Mouse (Mus musculus) natural killer cell, adult 2 months (primary cell): ENCODE measurements around the gene Phip.
A peak's percentile ranks its signal among the peaks of the same experiment; 100 is the strongest.

Experiments
- DNase-seq, 2 experiments: peaks; one replicate each; pipeline ENCODE4 v3.0.0; 2022; ENCODE audit warnings: low spot score in 2 of 2

Phip gene

GRCm38 (mm10) chr9:82867698-82868097 is 107.6 kb downstream of the Phip start:
- DNase-seq = no peak

- no peak for DNase-seq
Measured at GRCm38 (mm10) chr9:82866121-82866520, 109.2 kb downstream of the Phip start.

GRCm38 (mm10) chr9:82861775-82862430 is 113.4 kb downstream of the Phip start:
- DNase-seq = no peak

DNA sequence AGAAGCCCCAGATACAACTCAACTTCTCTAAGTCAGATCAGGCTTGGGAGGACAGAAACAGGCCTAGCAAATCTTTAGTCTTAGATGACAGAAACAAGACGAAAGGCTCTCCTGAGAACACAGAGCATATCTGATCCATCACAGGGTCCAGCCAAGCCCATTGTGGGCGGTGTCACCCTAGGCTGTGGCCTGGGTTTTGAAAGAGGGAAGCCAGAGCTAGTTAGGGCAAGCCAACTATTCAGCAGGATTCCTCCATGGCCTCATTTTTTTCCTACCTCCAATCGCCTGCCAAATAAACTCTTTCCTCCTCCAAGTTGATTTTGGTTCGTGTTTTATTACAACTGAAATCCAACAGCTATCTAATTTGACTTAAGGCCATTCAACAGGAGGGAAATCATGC is 114.0 kb downstream of the Phip start:
- DNase-seq = no peak

GRCm38 (mm10) chr9:82860805-82861204 is 114.5 kb downstream of the Phip start:
- no peak for DNase-seq

GRCm38 (mm10) chr9:82856241-82856640 is 119.1 kb downstream of the Phip start:
- no peak for DNase-seq

GRCm38 (mm10) chr9:82854973-82855614 is 120.2 kb downstream of the Phip start:
- no peak for DNase-seq

DNA sequence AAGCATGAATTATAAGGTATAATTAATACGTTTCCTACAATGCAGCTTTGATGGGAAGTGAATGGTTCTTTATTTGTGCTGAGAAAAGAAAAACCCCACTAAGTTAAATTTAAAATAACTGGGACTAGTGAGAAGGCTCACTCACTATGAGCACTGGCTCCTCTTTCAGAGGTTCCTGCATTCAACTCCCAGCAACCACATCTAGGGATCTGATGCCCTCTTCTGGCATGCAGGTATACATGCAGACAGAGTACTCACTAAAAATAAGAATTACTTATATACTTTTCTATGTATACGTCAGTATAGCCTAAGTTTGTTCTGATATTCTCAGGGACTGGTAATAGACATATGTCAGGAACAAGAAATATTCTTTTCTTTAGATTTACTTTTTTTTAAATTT is 121.3 kb downstream of the Phip start:
- DNase-seq = no peak

- no peak for DNase-seq
Measured at GRCm38 (mm10) chr9:82842671-82843070, 132.6 kb downstream of the Phip start.

- DNase-seq = no peak
Measured at GRCm38 (mm10) chr9:82835921-82836320, 139.4 kb downstream of the Phip start.

DNA sequence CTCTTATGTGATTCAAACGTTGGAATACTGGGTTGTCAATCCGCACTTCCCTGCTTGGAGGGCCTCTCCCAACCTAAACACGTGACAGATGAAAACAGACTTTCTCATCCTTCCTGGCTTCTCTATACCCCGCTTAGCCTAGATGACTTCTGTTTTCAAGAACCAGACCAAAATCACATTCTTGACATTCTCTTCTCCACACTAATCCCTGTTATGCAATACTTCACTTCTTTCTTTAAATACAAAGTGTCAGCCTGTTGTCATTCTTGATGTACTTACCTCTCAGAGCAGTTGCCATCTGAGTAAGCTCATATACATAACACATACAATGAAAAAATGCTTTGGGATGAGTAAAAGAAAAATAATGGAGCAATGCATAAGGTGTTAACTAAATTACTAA is 143.4 kb downstream of the Phip start:
- DNase-seq = no peak

GRCm38 (mm10) chr9:82829693-82830430 is 145.5 kb downstream of the Phip start:
- peak; percentile 87 to 89 for DNase-seq

GRCm38 (mm10) chr9:82829007-82829689 is 146.2 kb downstream of the Phip start, which contains the start of gene Irak1bp1:
Gene Irak1bp1 (plus strand): TSS chr9:82829540.
- no peak for DNase-seq

GRCm38 (mm10) chr9:82826426-82826825 is 148.9 kb downstream of the Phip start:
- DNase-seq = no peak
